Mouse (Mus musculus): ENCODE data around the gene Srp54b. TPM values are rescaled to one million over a fixed set of nuclear protein-coding genes. Genes with fewer than 3 reads are reported as not detected.
"Not testable (repeated sequence)": the region's sequence is repeated elsewhere in the genome, so short reads cannot be mapped to it uniquely, and the experiment has no call there.

Srp54b gene
- polyA plus RNA-seq (2012; rRNA removed), result 29.0 and 29.9 TPM in 2 replicates

GRCm38 (mm10) chr12:55154559-55155448 is at the start of gene Srp54b:
Srp54b (plus strand) TSS chr12:55155104.
- H3K4me3 ChIP-seq (ENCODE audit: insufficient read depth, low read length), result 0 out of 2 replicates have a peak within 1 kb of the TSS, but pooled peaks have one; percentile 21
- not testable (repeated sequence) for H3K4me1 ChIP-seq (ENCODE audit: control insufficient read depth, insufficient read depth, low read length); H3K27ac ChIP-seq (ENCODE audit: insufficient read depth, low read length)

GRCm38 (mm10) chr12:55112616-55113015 is 42.3 kb upstream of the Srp54b start:
- H3K27ac ChIP-seq (ENCODE audit: insufficient read depth, low read length); H3K4me1 ChIP-seq (ENCODE audit: control insufficient read depth, insufficient read depth, low read length); H3K4me3 ChIP-seq (ENCODE audit: insufficient read depth, low read length): not testable (repeated sequence)

- not testable (repeated sequence) for H3K4me3 ChIP-seq (ENCODE audit: insufficient read depth, low read length); H3K4me1 ChIP-seq (ENCODE audit: control insufficient read depth, insufficient read depth, low read length); H3K27ac ChIP-seq (ENCODE audit: insufficient read depth, low read length)
Measured at GRCm38 (mm10) chr12:55124242-55124641, 30.7 kb upstream of the Srp54b start, which contains the start of gene Fam177a. Fam177a (plus strand) TSS chr12:55124469.

GRCm38 (mm10) chr12:55124731-55125130 is 30.2 kb upstream of the Srp54b start:
- not testable (repeated sequence) for H3K4me1 ChIP-seq (ENCODE audit: control insufficient read depth, insufficient read depth, low read length); H3K4me3 ChIP-seq (ENCODE audit: insufficient read depth, low read length); H3K27ac ChIP-seq (ENCODE audit: insufficient read depth, low read length)

DNA sequence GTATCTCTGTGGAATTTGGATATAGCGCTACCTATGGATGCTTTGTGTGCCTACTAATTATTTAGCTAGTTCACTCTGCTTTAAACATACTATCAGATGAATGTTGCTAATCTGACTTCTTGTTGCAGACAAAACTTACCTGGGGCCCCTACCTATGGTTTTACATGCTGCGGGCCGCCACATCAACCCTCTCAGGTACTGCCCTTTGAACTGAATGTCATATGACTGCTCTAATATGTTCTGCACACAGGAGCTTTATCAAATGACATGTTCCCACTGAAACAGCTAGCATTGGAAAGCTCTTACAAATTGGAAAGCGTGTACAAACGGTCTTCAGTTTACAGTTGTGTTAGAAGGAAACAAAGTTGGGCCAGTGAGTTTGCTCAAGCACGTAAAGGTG is 19.4 kb upstream of the Srp54b start:
- not testable (repeated sequence) for H3K4me3 ChIP-seq (ENCODE audit: insufficient read depth, low read length); H3K27ac ChIP-seq (ENCODE audit: insufficient read depth, low read length); H3K4me1 ChIP-seq (ENCODE audit: control insufficient read depth, insufficient read depth, low read length)

DNA sequence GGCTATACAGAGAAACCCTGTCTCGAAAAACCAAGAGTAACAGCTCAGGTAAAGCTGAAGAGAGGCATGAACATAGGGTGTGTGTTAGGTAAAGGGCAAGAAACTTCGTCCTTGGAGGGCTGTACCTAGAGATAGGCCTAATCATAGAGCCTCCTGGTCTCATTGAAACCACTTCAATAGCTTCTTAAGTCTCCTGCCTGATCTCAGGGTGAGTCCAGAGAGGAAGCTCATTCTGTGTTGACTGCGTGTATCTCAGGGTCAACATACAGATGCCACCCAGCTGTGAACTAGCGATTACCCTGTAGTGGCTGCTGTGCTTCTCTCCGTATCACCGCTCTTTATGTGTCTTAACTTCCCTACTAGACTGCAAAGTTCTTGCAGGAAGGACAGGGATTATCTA is 17.0 kb upstream of the Srp54b start:
- H3K4me1 ChIP-seq (ENCODE audit: control insufficient read depth, insufficient read depth, low read length); H3K4me3 ChIP-seq (ENCODE audit: insufficient read depth, low read length); H3K27ac ChIP-seq (ENCODE audit: insufficient read depth, low read length): not testable (repeated sequence)

DNA sequence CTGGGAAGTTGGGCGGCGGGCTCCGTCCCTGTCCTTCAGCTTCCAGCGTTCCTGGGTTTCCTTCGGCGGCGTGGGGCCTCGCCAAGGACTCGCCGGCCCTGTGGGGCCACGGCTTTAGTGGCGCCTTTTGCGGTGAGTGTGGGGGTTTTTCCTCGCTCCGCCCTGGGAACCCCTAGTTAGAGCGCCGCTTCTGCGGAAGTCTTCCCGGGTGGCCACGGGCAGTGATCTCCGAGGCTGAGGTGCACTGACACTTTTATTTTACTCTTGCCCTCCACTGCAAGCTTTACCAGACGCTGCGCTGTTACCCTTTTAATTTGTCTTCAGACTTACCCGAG is 512 bp downstream of the Srp54b start:
- H3K27ac ChIP-seq (ENCODE audit: insufficient read depth, low read length); H3K4me1 ChIP-seq (ENCODE audit: control insufficient read depth, insufficient read depth, low read length): not testable (repeated sequence)
- 0 out of 2 replicates have a peak overlapping the region, but pooled peaks have one; percentile 21 for H3K4me3 ChIP-seq (ENCODE audit: insufficient read depth, low read length)

GRCm38 (mm10) chr12:55167034-55167557 is 12.2 kb downstream of the Srp54b start:
- not testable (repeated sequence) for H3K4me1 ChIP-seq (ENCODE audit: control insufficient read depth, insufficient read depth, low read length); H3K4me3 ChIP-seq (ENCODE audit: insufficient read depth, low read length); H3K27ac ChIP-seq (ENCODE audit: insufficient read depth, low read length)

GRCm38 (mm10) chr12:55187686-55188085 is 32.8 kb downstream of the Srp54b start:
- H3K27ac ChIP-seq (ENCODE audit: insufficient read depth, low read length); H3K4me3 ChIP-seq (ENCODE audit: insufficient read depth, low read length); H3K4me1 ChIP-seq (ENCODE audit: control insufficient read depth, insufficient read depth, low read length): not testable (repeated sequence)

DNA sequence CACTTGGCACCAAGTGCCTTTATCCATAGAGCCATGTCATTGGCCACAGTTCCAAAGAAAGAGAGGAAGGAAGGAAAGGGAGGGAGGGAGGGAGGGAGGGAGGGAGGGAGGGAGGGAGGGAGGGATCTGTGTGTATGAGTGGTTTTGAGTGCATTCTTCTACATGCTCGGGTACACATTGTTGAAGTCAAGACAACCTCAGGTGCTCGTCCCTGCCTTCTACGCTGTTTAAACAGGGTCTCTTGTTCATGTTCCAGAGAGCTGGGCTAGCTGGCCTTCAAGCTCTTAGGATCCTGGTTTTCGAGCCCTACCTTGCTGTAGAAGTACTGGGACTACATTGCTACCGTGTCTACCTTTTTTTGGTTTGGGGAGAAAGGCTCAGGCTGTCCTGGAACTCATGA is 34.2 kb downstream of the Srp54b start:
- H3K27ac ChIP-seq (ENCODE audit: insufficient read depth, low read length); H3K4me1 ChIP-seq (ENCODE audit: control insufficient read depth, insufficient read depth, low read length); H3K4me3 ChIP-seq (ENCODE audit: insufficient read depth, low read length): not testable (repeated sequence)

- not testable (repeated sequence) for H3K27ac ChIP-seq (ENCODE audit: insufficient read depth, low read length); H3K4me1 ChIP-seq (ENCODE audit: control insufficient read depth, insufficient read depth, low read length)
Measured at GRCm38 (mm10) chr12:55199306-55199705, 44.4 kb downstream of the Srp54b start, which contains the start of gene 1700047I17Rik2. 1700047I17Rik2 (plus strand) TSS chr12:55199592.

GRCm38 (mm10) chr12:55199799-55200198 is 44.9 kb downstream of the Srp54b start:
- not testable (repeated sequence) for H3K4me3 ChIP-seq (ENCODE audit: insufficient read depth, low read length); H3K27ac ChIP-seq (ENCODE audit: insufficient read depth, low read length); H3K4me1 ChIP-seq (ENCODE audit: control insufficient read depth, insufficient read depth, low read length)

More at GRCm38 (mm10) chr12:55199306-55199705, 44.4 kb downstream of the Srp54b start, which contains the start of gene 1700047I17Rik2:
- not testable (repeated sequence) for H3K4me3 ChIP-seq (ENCODE audit: insufficient read depth, low read length)

GRCm38 (mm10) chr12:55212944-55213343 is 58.0 kb downstream of the Srp54b start:
- H3K4me3 ChIP-seq (ENCODE audit: insufficient read depth, low read length); H3K4me1 ChIP-seq (ENCODE audit: control insufficient read depth, insufficient read depth, low read length); H3K27ac ChIP-seq (ENCODE audit: insufficient read depth, low read length): not testable (repeated sequence)

- not testable (repeated sequence) for H3K27ac ChIP-seq (ENCODE audit: insufficient read depth, low read length); H3K4me1 ChIP-seq (ENCODE audit: control insufficient read depth, insufficient read depth, low read length)
- peak within 1 kb of the TSS; percentile 41 for H3K4me3 ChIP-seq (ENCODE audit: insufficient read depth, low read length)
Measured at GRCm38 (mm10) chr12:55229626-55230519, 75.0 kb downstream of the Srp54b start, which contains the start of gene Srp54c. Srp54c (plus strand) TSS chr12:55230168.

- peak overlapping the region; percentile 41 for H3K4me3 ChIP-seq (ENCODE audit: insufficient read depth, low read length)
- not testable (repeated sequence) for H3K4me1 ChIP-seq (ENCODE audit: control insufficient read depth, insufficient read depth, low read length); H3K27ac ChIP-seq (ENCODE audit: insufficient read depth, low read length)
Measured at GRCm38 (mm10) chr12:55230520-55230861, 75.6 kb downstream of the Srp54b start.

Measured in cortical plate, adult 2 months (tissue).